Mouse (Mus musculus) left cerebral cortex, adult 6 months (tissue): ENCODE data around the gene Txlnb. TPM values are rescaled to one million over a fixed set of nuclear protein-coding genes. Genes with fewer than 3 reads are reported as not detected.

Experiments used
- long read RNA-seq, 2 experiments: library from polyadenylated mRNA; unstranded; transcript quantifications; one replicate each; pipeline ENCODE4 v2.0.0; 2019 to 2020
- polyA plus RNA-seq: library from polyadenylated mRNA; unstranded; fragments of <200 nt; fragmentation: Nextera tagmentation; gene quantifications from 2 replicates; pipeline ENCODE4 v1.2.3, GENCODE M21; 2021

Txlnb gene
- polyA plus RNA-seq: 0.83 and 1.3 TPM in 2 replicates
- long read RNA-seq, experiment 1, full-length matches to known transcripts: 9 of 12 reads
- long read RNA-seq, experiment 1, partial matches to known transcripts: 2 of 12 reads
- long read RNA-seq, experiment 1, other reads (novel, unspliced or antisense): 1 of 12 reads
- long read RNA-seq, experiment 2, full-length matches to known transcripts: 2 of 3 reads
- long read RNA-seq, experiment 2, partial matches to known transcripts: 0 of 3 reads
- long read RNA-seq, experiment 2, other reads (novel, unspliced or antisense): 1 of 3 reads

GRCm38 (mm10) chr10:17795767-17796631, at the start of gene Txlnb:
Gene Txlnb, plus strand, starts transcription at chr10:17796226.

Other genes with a start within 250 kb of the Txlnb start
- 17.6 and 31.4 TPM in 2 replicates for gene Cited2, start 73.0 kb upstream of the Txlnb start, polyA plus RNA-seq
- 2.0 and 2.6 TPM in 2 replicates for gene Heca, start 151.8 kb downstream of the Txlnb start, polyA plus RNA-seq
- gene Abracl, start 227.1 kb downstream of the Txlnb start, polyA plus RNA-seq: 35.0 and 39.5 TPM in 2 replicates